Mouse (Mus musculus): ENCODE data around the gene Cbs.

DNA sequence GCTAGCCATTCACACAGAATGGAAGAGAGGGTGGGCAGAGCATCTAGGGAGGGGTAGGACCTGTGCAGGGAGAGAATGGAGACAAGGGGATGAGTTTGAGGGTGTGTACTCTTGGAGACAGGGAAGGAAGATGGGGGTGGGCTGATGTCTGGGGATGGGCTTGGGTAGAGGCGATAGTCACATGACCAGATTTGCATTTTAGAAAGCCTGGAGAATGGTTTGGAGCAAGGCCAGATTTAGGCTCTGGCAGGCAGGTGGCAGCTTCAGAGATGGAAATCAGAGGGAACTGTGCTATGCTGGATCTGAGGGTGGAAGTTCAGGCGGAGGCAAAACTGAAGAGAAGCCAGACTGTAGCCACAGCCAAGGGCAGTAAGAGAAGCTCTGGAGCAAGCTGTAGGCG lies 56.7 kb downstream of the Cbs start:
- TF ChIP-seq MYC (IDR thresholded peaks at IDR 0.05; ENCODE audit: low read depth, low read length) (no peak), POLR2A (IDR thresholded peaks at IDR 0.05; ENCODE audit: low read depth, low read length) (no peak), CTCF (conservative IDR thresholded peaks at IDR 0.05 in 1 of 2, IDR thresholded peaks at IDR 0.05 in 1 of 2; ENCODE audit: low read depth in 2 of 2, low read length in 2 of 2) (no peak), POLR2AphosphoS2 (IDR thresholded peaks at IDR 0.05; ENCODE audit: low read depth, low read length) (no peak), TCF12 (IDR thresholded peaks at IDR 0.05; ENCODE audit: low read depth, low read length) (no peak), UBTF (IDR thresholded peaks at IDR 0.05; ENCODE audit: low read depth, low read length) (no peak)

Data from CH12.LX (cell line).